Mouse (Mus musculus): ENCODE measurements around the gene Vamp2. TPM values are rescaled to one million over a fixed set of nuclear protein-coding genes. Genes with fewer than 3 reads are reported as not detected.

Vamp2 gene
- polyA plus RNA-seq, 1 experiment: 58.3 TPM

DNA sequence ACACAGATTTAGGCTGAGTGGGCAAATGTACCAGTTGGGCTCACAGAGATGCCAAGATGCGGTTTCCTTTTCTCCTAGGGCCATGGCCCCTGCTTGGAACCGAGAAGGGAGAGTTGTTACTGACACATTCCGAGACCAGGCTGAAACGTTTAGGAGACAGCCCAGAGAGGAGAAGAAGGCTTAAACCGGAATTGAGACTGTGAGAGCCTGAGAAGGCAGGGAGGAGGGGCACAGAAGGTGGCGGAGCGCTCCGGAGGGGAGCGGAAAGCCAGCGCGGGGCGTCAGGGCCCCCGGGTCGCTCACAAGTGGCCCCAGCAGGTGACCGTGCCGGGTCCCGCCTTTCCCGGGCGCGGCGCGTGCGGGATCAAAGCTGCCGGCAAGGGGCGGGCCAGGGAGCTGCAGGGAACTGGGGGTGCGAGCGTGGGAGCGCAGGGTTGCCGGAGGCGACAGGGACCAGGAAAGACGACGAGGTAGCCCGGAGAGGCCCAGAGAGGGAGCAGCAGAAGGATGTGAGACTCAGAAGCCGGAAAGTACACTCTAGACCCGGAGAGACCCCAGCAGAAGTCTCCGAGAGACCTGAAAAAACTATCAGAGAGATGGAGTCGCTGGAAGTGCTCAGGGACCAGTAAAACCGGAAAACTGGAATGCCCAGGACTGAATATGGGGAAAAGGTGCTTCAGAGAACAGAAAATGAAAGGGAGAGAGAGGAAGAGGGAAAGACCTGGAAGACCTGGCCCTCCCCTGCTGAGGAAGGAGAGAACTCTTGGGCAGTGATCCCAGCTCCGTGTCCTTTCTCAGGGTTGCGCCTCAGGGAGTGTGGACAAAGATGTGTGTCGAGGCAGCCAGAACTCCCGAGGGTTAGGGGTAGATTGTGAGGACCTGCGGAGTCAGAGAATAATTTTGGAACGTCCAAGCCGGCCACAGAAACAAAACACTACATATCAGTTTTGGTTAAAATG is 29.7 kb downstream of the Vamp2 start:
- Histone ChIP-seq H3K27ac (ENCODE audit: insufficient read depth, low read length) (0 out of 2 replicates have a peak overlapping the region, but pooled peaks have one; percentile 16), H3K4me3 (ENCODE audit: insufficient read depth, low read length) (peak overlapping the region; percentile 64), H3K4me1 (ENCODE audit: control insufficient read depth, insufficient read depth, low read length) (no peaks in the 10 kb centered on the region)
- TF ChIP-seq POLR2A (IDR thresholded peaks at IDR 0.05; ENCODE audit: low read depth, low read length): no peak; the same call in 1 of the 2 replicates
- no peak for TF ChIP-seq CTCF (IDR thresholded peaks at IDR 0.05; ENCODE audit: borderline replicate concordance, insufficient read depth, low read length)

- Histone ChIP-seq H3K4me3 (ENCODE audit: insufficient read depth, low read length) (peak overlapping the region; percentile 64; the same call in 1 of the 2 replicates), H3K4me1 (ENCODE audit: control insufficient read depth, insufficient read depth, low read length) (no peaks in the 10 kb centered on the region), H3K27ac (ENCODE audit: insufficient read depth, low read length) (no peak overlapping the region)
- no peak for TF ChIP-seq CTCF (IDR thresholded peaks at IDR 0.05; ENCODE audit: borderline replicate concordance, insufficient read depth, low read length)
- TF ChIP-seq POLR2A (IDR thresholded peaks at IDR 0.05; ENCODE audit: low read depth, low read length): peak; percentile 37; the same call in 1 of the 2 replicates
Measured at GRCm38 (mm10) chr11:69118765-69119164, 30.5 kb downstream of the Vamp2 start.

DNA sequence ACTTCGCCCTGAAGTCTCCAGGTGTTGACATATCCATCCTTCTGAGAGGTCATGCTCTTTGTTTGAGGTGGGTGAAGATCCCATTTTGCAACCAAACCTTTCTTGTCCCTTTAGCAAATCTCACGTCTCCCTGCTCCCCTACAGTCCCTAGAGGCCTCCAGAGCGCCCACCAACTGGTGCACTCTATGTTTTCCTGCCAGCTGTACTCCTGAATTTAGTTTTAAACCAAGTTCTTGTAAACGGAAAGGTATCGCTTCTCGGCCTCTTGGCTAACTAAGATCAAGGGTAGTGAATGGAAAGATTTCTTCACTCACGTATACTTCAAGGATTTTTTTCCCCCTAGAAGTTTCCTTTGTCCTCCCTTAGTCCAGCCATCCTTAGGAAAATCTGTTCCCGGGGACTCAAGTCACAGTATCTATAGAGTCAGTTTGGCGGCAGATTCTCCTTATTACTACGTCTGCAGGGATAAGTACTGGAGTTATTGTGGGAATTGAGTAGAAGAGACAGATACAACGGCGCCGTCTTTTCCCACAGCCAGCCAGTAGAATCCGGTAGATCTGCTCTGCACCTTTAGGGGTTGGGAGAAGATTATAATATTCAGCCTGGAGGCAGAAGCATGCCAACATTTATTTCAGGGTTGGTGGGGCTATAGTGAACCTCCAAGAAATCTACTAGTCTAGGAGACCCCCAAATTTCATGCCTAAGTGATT is 31.3 kb downstream of the Vamp2 start:
- no peak for TF ChIP-seq CTCF (IDR thresholded peaks at IDR 0.05; ENCODE audit: borderline replicate concordance, insufficient read depth, low read length)
- no peak for TF ChIP-seq POLR2A (IDR thresholded peaks at IDR 0.05; ENCODE audit: low read depth, low read length)
- no peak overlapping the region for H3K4me3 ChIP-seq (ENCODE audit: insufficient read depth, low read length)
- H3K4me1 ChIP-seq (ENCODE audit: control insufficient read depth, insufficient read depth, low read length): no peaks in the 10 kb centered on the region
- H3K27ac ChIP-seq (ENCODE audit: insufficient read depth, low read length): no peak overlapping the region

DNA sequence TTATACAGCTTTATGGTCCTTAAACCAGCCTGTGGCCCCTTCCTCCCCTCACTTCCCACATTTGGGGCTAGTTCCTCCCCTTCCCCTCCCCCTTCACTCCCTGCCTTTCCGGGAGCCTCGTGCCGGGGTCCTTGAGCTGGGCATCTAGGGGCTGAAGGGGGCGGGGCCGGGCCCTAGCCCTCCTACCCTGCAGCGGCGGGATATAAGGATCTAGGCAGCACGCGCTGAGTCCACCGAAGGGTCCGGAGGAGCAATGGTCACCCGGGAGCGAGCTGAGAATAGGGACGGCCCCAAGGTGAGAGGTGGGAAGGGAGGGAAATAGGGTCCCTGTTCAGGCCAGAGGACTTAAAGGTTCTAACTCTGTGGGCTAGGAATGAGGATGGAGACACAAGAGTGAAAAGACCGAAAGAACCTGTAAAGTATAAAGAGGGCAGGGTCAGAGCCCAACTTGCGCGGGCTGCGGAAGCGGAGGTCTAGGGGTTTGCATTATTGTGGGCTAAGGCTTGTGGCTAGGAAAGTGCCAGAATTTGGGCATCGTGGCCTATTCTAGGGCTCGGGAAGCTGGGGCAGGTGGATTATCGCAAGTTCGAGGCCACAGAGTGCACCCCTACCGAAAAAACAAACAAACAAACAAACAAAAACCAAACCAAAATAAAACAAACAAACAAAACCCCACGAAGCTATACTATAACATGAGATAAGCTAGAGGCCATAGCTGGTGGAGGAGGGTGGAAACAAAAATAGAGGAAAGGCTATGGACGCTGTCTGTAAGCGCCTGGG is 32.1 kb downstream of the Vamp2 start, which contains the start of gene Hes7:
Hes7 (plus strand) TSS at position 184 of the 780 bp plus-strand sequence.
- Histone ChIP-seq H3K27ac (ENCODE audit: insufficient read depth, low read length) (no peak within 1 kb of the TSS), H3K4me1 (ENCODE audit: control insufficient read depth, insufficient read depth, low read length) (no peaks in the 10 kb centered on the region), H3K4me3 (ENCODE audit: insufficient read depth, low read length) (peak within 1 kb of the TSS; percentile 62)
- TF ChIP-seq POLR2A (IDR thresholded peaks at IDR 0.05; ENCODE audit: low read depth, low read length) (no peak), CTCF (IDR thresholded peaks at IDR 0.05; ENCODE audit: borderline replicate concordance, insufficient read depth, low read length) (no peak)

GRCm38 (mm10) chr11:69121001-69121740 is 32.9 kb downstream of the Vamp2 start:
- Histone ChIP-seq H3K4me3 (ENCODE audit: insufficient read depth, low read length) (peak overlapping the region; percentile 62), H3K4me1 (ENCODE audit: control insufficient read depth, insufficient read depth, low read length) (no peaks in the 10 kb centered on the region), H3K27ac (ENCODE audit: insufficient read depth, low read length) (no peak overlapping the region)
- TF ChIP-seq POLR2A (IDR thresholded peaks at IDR 0.05; ENCODE audit: low read depth, low read length): no peak
- no peak for TF ChIP-seq CTCF (IDR thresholded peaks at IDR 0.05; ENCODE audit: borderline replicate concordance, insufficient read depth, low read length)

- peak overlapping the region; percentile 78; the same call in 1 of the 2 replicates for H3K27ac ChIP-seq (ENCODE audit: insufficient read depth, low read length)
- peak overlapping the region; percentile 62 for H3K4me3 ChIP-seq (ENCODE audit: insufficient read depth, low read length)
- no peak for TF ChIP-seq CTCF (IDR thresholded peaks at IDR 0.05; ENCODE audit: borderline replicate concordance, insufficient read depth, low read length)
- TF ChIP-seq POLR2A (IDR thresholded peaks at IDR 0.05; ENCODE audit: low read depth, low read length): peak; percentile 31; the same call in 1 of the 2 replicates
- H3K4me1 ChIP-seq (ENCODE audit: control insufficient read depth, insufficient read depth, low read length): 0 out of 2 replicates have a peak, but pooled peaks cover 3% of the 10 kb centered on the region
Measured at GRCm38 (mm10) chr11:69121741-69122335, 33.5 kb downstream of the Vamp2 start.

DNA sequence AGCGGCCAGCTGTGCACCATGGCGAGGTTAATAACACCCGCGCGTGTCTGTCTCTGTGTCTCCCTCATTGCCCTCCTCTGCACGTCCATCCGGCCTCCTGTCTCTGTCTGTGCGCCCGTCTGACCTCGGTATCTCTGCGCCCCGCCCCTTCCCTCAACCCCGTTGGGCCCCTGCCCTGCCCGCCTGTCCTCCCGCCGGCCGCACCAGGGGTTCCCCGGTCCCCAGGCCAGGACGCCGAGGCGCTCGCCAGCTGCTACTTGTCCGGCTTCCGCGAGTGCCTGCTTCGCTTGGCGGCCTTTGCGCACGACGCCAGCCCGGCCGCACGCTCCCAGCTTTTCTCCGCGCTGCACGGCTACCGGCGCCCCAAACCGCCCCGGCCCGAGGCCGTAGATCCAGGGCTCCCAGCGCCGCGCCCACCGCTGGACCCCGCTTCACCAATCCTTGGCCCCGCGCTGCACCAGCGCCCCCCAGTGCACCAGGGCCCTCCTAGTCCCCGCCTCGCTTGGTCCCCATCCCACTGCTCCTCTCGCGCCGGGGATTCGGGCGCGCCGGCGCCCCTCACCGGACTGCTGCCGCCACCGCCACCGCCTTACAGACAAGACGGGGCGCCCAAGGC is 34.2 kb downstream of the Vamp2 start, which contains the start of gene 9130213A22Rik:
9130213A22Rik (minus strand) TSS at position 254 of the 616 bp plus-strand sequence.
- H3K27ac ChIP-seq (ENCODE audit: insufficient read depth, low read length): peak within 1 kb of the TSS; percentile 78
- TF ChIP-seq POLR2A (IDR thresholded peaks at IDR 0.05; ENCODE audit: low read depth, low read length): peak; percentile 53; the same call in 1 of the 2 replicates
- TF ChIP-seq CTCF (IDR thresholded peaks at IDR 0.05; ENCODE audit: borderline replicate concordance, insufficient read depth, low read length): peak; percentile 77
- H3K4me1 ChIP-seq (ENCODE audit: control insufficient read depth, insufficient read depth, low read length): 0 out of 2 replicates have a peak, but pooled peaks cover 3% of the 10 kb centered on the region
- H3K4me3 ChIP-seq (ENCODE audit: insufficient read depth, low read length): peak within 1 kb of the TSS; percentile 62

All from embryonic fibroblast, embryonic 13.5 days (primary cell).